Mouse (Mus musculus) MEL (cell line): ENCODE measurements around the gene Cyth3.

Experiments
- CTCF ChIP-seq, 3 experiments: IDR thresholded peaks in 2 of 3; conservative IDR thresholded peaks in 1 of 3; 2 replicates each; pipeline ENCODE4 v1.5.1; 2011 to 2012; ENCODE audit warnings: low read length in 3 of 3, low read depth in 2 of 3, mild to moderate bottlenecking in 2 of 3, improper control_type of control experiment in 1 of 3, inconsistent platforms in 1 of 3, mixed read lengths in 1 of 3, moderate library complexity in 1 of 3; ENCODE audit not compliant: control insufficient read depth in 1 of 3, insufficient read depth in 1 of 3, poor library complexity in 1 of 3, severe bottlenecking in 1 of 3
- MAFK ChIP-seq: IDR thresholded peaks from 2 replicates; pipeline ENCODE4 v1.6.1; 2011; ENCODE audit warnings: low read depth, mild to moderate bottlenecking, low read length, improper control_type of control experiment, borderline replicate concordance
- TCF12 ChIP-seq: IDR thresholded peaks from 2 replicates; pipeline ENCODE4 v1.6.1; 2014; ENCODE audit warnings: low read depth, mild to moderate bottlenecking, inconsistent platforms, low read length, improper control_type of control experiment, moderate library complexity

- TF ChIP-seq CTCF (IDR thresholded peaks at IDR 0.05 in 2 of 3, conservative IDR thresholded peaks at IDR 0.05 in 1 of 3; ENCODE audit: control insufficient read depth in 1 of 3, insufficient read depth in 1 of 3, low read depth in 2 of 3, low read length in 3 of 3, poor library complexity in 1 of 3, severe bottlenecking in 1 of 3) (no peak), TCF12 (no peak), MAFK (no peak)
Observed at GRCm38 (mm10) chr5:143614519-143614918, 7.7 kb upstream of the Cyth3 start.
